Mouse (Mus musculus) ovary, adult 2 months (tissue): ENCODE measurements around the gene Vmn1r73. TPM values are rescaled to one million over a fixed set of nuclear protein-coding genes. Genes with fewer than 3 reads are reported as not detected.

ENCODE experiments used
- polyA plus RNA-seq: library from polyadenylated mRNA; depleted of rRNA; stranded (reverse); fragments of >200 nt; gene quantifications from 2 replicates; pipeline ENCODE4 v1.2.3, GENCODE M21; 2012; rRNA removed

Vmn1r73 gene
- not detected in 2 replicates for polyA plus RNA-seq

DNA sequence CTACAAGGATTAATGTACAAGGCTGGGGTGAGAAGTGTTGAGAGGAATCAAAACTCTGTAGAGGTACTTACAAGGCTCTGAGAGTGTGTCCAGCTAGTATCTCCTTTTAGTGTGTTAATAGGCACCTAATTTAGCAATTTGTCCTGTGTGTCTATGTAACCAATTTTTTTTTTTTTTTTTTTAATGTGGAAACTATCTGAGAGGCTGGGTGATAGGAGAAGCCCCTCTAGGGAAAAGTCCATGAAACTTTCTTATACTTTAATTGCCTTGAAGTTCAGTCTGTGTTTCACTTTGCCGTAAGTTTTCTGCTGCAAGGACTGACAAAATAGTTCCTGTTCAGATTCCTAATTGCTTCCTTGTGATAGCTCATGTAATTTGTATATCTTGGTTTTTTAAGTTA lies at the start of gene Vmn1r73:
TSS of gene Vmn1r73 (plus strand) at position 301 of the 400 bp plus-strand sequence.

Other genes with a start within 250 kb of the Vmn1r73 start
- not detected in 2 replicates for gene Zscan4-ps2, start 216.0 kb upstream of the Vmn1r73 start, polyA plus RNA-seq
- 0.08 TPM in 1 of 2 replicates, not detected in the other for gene Zscan4-ps3, start 121.0 kb upstream of the Vmn1r73 start, polyA plus RNA-seq
- not detected in 2 replicates for gene Vmn1r72, start 50.1 kb upstream of the Vmn1r73 start, polyA plus RNA-seq
- gene Vmn1r74, start 103.7 kb downstream of the Vmn1r73 start, polyA plus RNA-seq: not detected in 2 replicates
- not detected in 2 replicates for gene Vmn1r75, start 144.4 kb downstream of the Vmn1r73 start, polyA plus RNA-seq
- not detected in 2 replicates for gene Vmn1r76, start 207.9 kb downstream of the Vmn1r73 start, polyA plus RNA-seq